Mouse (Mus musculus): Measurements from ENCODE around the gene C1galt1. TPM values are rescaled to one million over a fixed set of nuclear protein-coding genes. Genes with fewer than 3 reads are reported as not detected.

C1galt1 gene
- total RNA-seq (2023) = 10 to 100 TPM; 31.9 to 32.7 TPM

DNA sequence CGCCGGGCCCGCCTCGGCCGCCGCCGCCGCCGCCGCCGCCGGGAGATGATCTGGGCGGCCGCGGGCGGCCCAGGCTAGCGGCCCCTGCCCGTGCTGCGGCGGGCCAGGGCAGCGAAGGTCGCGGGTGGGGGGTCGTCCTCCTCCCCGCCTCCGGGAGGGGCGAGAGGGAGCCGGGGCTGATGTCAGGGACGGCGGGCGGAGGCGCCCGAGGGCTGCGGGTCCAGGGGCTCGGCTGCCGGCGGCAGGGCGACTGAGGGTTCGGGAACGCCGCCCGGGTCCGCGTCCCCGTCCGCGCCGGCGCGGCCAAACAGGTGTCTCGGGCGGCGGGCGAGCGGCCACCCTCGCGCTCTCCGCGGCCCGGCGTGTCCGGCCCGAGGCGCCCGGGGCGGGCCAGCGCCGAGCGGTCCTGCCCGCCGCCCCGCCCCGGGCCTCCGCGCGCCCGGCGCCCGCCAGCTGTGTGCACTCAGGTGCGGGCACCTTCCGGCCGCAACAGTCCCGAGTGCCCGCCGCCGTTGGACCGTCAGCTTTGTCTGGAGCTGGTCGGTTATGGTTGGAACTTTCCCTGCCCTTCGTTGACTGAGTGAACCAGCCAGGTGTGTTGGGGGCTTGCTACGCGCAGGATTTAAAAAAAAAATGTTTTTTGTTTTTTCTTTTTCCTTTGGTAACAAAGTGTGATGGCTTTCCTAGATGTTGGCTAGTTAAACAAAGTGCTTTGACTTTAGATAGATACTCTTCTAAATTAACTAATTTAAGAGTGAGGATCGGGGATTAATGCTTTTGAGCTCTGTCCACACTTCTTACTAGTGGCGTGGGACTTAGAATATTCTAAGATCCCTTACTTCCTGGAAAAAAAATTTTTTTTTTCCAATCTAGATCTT lies at the start of gene C1galt1:
Gene C1galt1 (plus strand): TSS at position 41 of the 878 bp plus-strand sequence.

Other genes starting within 250 kb of the C1galt1 start
- 1 to 10 TPM; 4.8 to 5.7 TPM for gene Asns, start 151.6 kb upstream of the C1galt1 start, total RNA-seq (2023)